Mouse (Mus musculus) erythroblast, embryonic 14.5 days (primary cell): ENCODE measurements around the gene Cadps2.

Source experiments
- GATA1 ChIP-seq: IDR thresholded peaks from 2 replicates; pipeline ENCODE4 v1.6.1; 2012; ENCODE audit warnings: low read length, inconsistent platforms, mixed read lengths
- TAL1 ChIP-seq: IDR thresholded peaks from 3 replicates; pipeline ENCODE4 v1.6.1; 2012; ENCODE audit warnings: low read length, inconsistent platforms, mixed read lengths

- TF ChIP-seq TAL1: no peak
- no peak for TF ChIP-seq GATA1
Measured at GRCm38 (mm10) chr6:23453907-23454306, 385.3 kb downstream of the Cadps2 start.
